Mouse (Mus musculus): ENCODE data around the gene Chchd6.

The Chchd6 gene

GRCm38 (mm10) chr6:89595018-89595776 lies at the start of gene Chchd6:
Gene Chchd6 (minus strand): TSS chr6:89595652.
- peak; percentile 64 for DNase-seq (ENCODE audit: low read depth, low spot score)

GRCm38 (mm10) chr6:89644271-89645075 lies 49.0 kb upstream of the Chchd6 start:
- DNase-seq (ENCODE audit: low read depth, low spot score): peak; percentile 91

GRCm38 (mm10) chr6:89643798-89644270 lies 48.4 kb upstream of the Chchd6 start, which contains the start of gene Txnrd3:
Gene Txnrd3 (plus strand): TSS chr6:89643988.
- DNase-seq (ENCODE audit: low read depth, low spot score): peak; percentile 73

- no peak for DNase-seq (ENCODE audit: low read depth, low spot score)
These were observed 43.6 kb upstream of the Chchd6 start for GRCm38 (mm10) chr6:89639025-89639424.

GRCm38 (mm10) chr6:89637977-89638376 lies 42.5 kb upstream of the Chchd6 start:
- DNase-seq (ENCODE audit: low read depth, low spot score): no peak

GRCm38 (mm10) chr6:89634400-89634799 lies 38.9 kb upstream of the Chchd6 start:
- no peak for DNase-seq (ENCODE audit: low read depth, low spot score)

GRCm38 (mm10) chr6:89633115-89633514 lies 37.7 kb upstream of the Chchd6 start:
- no peak for DNase-seq (ENCODE audit: low read depth, low spot score)

- peak; percentile 43 for DNase-seq (ENCODE audit: low read depth, low spot score)
These were observed 36.5 kb upstream of the Chchd6 start for GRCm38 (mm10) chr6:89631809-89632562.

- no peak for DNase-seq (ENCODE audit: low read depth, low spot score)
These were observed 32.8 kb upstream of the Chchd6 start for GRCm38 (mm10) chr6:89628045-89628785.

- DNase-seq (ENCODE audit: low read depth, low spot score): no peak
These were observed 27.2 kb upstream of the Chchd6 start for GRCm38 (mm10) chr6:89622647-89623046.

- DNase-seq (ENCODE audit: low read depth, low spot score): no peak
These were observed 19.9 kb upstream of the Chchd6 start for GRCm38 (mm10) chr6:89615373-89615755.

- DNase-seq (ENCODE audit: low read depth, low spot score): no peak
These were observed 19.3 kb upstream of the Chchd6 start for GRCm38 (mm10) chr6:89614596-89615372.

- DNase-seq (ENCODE audit: low read depth, low spot score): no peak
These were observed 18.6 kb upstream of the Chchd6 start for GRCm38 (mm10) chr6:89614107-89614471.

GRCm38 (mm10) chr6:89613336-89614106 lies 18.1 kb upstream of the Chchd6 start:
- DNase-seq (ENCODE audit: low read depth, low spot score): no peak

GRCm38 (mm10) chr6:89607999-89608398 lies 12.5 kb upstream of the Chchd6 start:
- DNase-seq (ENCODE audit: low read depth, low spot score): no peak

GRCm38 (mm10) chr6:89606096-89606495 lies 10.6 kb upstream of the Chchd6 start:
- DNase-seq (ENCODE audit: low read depth, low spot score): no peak

GRCm38 (mm10) chr6:89596510-89596909 lies 1.1 kb upstream of the Chchd6 start:
- DNase-seq (ENCODE audit: low read depth, low spot score): no peak

- no peak for DNase-seq (ENCODE audit: low read depth, low spot score)
These were observed 310 bp upstream of the Chchd6 start for GRCm38 (mm10) chr6:89595777-89596146.

GRCm38 (mm10) chr6:89592016-89592415 lies 3.4 kb downstream of the Chchd6 start:
- no peak for DNase-seq (ENCODE audit: low read depth, low spot score)

- DNase-seq (ENCODE audit: low read depth, low spot score): no peak
These were observed 3.9 kb downstream of the Chchd6 start for GRCm38 (mm10) chr6:89591531-89591930.
